Mouse (Mus musculus): ENCODE measurements around the gene Rpl21. TPM values are rescaled to one million over a fixed set of nuclear protein-coding genes. Genes with fewer than 3 reads are reported as not detected.

Gene Rpl21
- polyA plus RNA-seq, 1 experiment from 2014 or later, result 549 TPM

DNA sequence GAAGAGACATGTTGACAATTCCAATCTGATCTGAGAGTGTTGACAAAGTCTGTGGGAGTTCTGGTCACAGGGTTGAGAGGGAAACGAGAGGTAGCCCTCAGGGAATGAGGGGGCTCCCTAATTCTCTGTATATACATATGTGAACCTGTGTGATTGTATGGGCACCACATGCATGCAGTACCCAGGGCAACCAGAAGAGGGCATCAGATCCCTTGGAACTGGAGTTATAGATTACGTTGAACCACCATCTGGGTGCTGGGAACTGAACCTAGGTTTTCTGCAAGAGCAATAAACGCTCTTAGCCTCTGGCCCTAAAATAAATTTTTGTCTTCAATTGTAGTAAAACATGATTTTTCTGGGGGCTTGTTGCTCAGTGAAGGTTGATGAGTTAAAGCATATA lies 23.4 kb downstream of the Rpl21 start:
- Histone ChIP-seq H3K27ac (no peak overlapping the region), H3K36me3 (no peaks in the 10 kb centered on the region), H3K9ac (no peak overlapping the region), H3K4me2 (no peak overlapping the region), H3K4me1 (peaks cover 4% of the 10 kb centered on the region; the same call in 1 of the 2 replicates), H3K9me3 (replicated peaks) (no peaks in the 10 kb centered on the region; the same call in 1 of the 2 replicates), H3K4me3 (replicated peaks) (no peak overlapping the region), H3K27me3 (no peaks in the 10 kb centered on the region)
- no peak for ATAC-seq (replicated peaks; ENCODE audit: low FRiP score)
- 91% methylated on average over 3 of the region's 3 CpGs for WGBS

DNA sequence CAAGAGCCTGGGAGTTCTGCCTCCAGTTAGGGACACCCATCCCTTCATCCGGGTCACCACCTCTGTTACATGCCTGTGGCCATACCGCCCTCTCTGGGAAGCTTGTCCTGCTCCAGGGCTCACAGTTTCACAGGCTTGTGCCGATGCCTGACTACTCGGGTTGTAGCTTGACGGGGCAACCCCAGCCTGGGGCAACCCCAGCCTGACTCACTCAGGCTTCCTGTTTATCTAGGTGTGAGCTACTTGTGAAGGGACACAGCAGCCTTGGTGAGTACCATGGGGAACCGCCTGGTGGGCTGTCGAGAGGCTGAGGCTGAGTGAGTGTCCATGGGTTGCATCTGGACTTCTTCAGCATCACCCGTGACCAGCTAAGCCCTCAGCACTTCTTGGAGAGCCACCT lies 24.9 kb downstream of the Rpl21 start:
- Histone ChIP-seq H3K4me1 (peaks cover 16% of the 10 kb centered on the region), H3K4me2 (no peak overlapping the region), H3K36me3 (no peaks in the 10 kb centered on the region), H3K27me3 (no peaks in the 10 kb centered on the region), H3K4me3 (replicated peaks) (no peak overlapping the region), H3K9ac (no peak overlapping the region), H3K9me3 (replicated peaks) (no peaks in the 10 kb centered on the region; the same call in 1 of the 2 replicates), H3K27ac (no peak overlapping the region)
- WGBS, result 80% methylated on average over 8 of the region's 8 CpGs
- ATAC-seq (replicated peaks; ENCODE audit: low FRiP score), result no peak

DNA sequence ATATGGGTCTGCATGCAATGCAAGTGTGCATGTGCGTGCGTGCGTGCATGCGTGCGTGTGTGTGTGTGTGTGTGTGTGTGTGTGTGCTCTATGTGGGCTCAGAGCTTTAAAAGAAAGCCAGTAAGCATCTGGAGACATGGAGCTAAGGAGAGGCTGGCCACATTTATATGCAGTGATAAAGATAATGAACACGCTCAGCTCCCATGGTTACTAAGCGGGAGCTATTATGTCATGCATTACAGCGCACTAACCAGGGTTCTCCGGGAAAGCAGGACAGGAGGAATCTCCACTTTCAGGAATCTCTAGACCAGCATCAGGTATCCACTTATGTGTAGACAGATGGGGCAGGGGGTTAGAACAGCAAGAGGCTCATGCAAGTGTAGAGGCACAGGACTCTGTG lies 26.1 kb downstream of the Rpl21 start:
- no peak overlapping the region for H3K9ac ChIP-seq
- H3K4me2 ChIP-seq, result no peak overlapping the region
- no peak for ATAC-seq (replicated peaks; ENCODE audit: low FRiP score)
- no peaks in the 10 kb centered on the region for H3K36me3 ChIP-seq
- 87% methylated on average over 9 of the region's 9 CpGs for WGBS
- H3K27ac ChIP-seq, result no peak overlapping the region
- H3K4me1 ChIP-seq, result peaks cover 16% of the 10 kb centered on the region
- no peak overlapping the region for H3K4me3 ChIP-seq (replicated peaks)
- no peaks in the 10 kb centered on the region; the same call in 1 of the 2 replicates for H3K9me3 ChIP-seq (replicated peaks)
- H3K27me3 ChIP-seq, result no peaks in the 10 kb centered on the region

DNA sequence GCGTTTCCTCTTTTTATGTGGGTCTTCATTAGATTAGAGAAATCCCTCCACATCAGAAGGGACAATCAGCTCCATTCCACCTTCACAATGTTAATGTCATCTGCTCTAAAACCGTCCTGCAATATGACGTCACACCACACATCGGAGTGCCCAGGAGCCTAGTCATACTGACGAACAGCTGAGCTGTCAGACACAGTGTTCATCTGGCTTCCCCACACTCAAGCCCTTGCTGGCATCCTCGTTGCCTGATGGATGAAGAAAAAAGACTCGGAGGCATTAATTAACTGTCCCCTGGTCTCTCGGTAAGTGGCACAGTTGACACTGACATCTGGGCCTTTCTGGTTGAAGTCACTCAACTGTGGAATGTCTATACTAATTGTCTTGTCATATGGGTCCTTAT lies 26.6 kb downstream of the Rpl21 start:
- H3K4me1 ChIP-seq, result peaks cover 16% of the 10 kb centered on the region
- no peak overlapping the region for H3K27ac ChIP-seq
- no peak overlapping the region for H3K4me3 ChIP-seq (replicated peaks)
- H3K9ac ChIP-seq, result no peak overlapping the region
- H3K36me3 ChIP-seq, result no peaks in the 10 kb centered on the region
- 81% methylated on average over 8 of the region's 8 CpGs for WGBS
- H3K27me3 ChIP-seq, result no peaks in the 10 kb centered on the region
- no peak overlapping the region for H3K4me2 ChIP-seq
- H3K9me3 ChIP-seq (replicated peaks), result no peaks in the 10 kb centered on the region; the same call in 1 of the 2 replicates
- no peak for ATAC-seq (replicated peaks; ENCODE audit: low FRiP score)

DNA sequence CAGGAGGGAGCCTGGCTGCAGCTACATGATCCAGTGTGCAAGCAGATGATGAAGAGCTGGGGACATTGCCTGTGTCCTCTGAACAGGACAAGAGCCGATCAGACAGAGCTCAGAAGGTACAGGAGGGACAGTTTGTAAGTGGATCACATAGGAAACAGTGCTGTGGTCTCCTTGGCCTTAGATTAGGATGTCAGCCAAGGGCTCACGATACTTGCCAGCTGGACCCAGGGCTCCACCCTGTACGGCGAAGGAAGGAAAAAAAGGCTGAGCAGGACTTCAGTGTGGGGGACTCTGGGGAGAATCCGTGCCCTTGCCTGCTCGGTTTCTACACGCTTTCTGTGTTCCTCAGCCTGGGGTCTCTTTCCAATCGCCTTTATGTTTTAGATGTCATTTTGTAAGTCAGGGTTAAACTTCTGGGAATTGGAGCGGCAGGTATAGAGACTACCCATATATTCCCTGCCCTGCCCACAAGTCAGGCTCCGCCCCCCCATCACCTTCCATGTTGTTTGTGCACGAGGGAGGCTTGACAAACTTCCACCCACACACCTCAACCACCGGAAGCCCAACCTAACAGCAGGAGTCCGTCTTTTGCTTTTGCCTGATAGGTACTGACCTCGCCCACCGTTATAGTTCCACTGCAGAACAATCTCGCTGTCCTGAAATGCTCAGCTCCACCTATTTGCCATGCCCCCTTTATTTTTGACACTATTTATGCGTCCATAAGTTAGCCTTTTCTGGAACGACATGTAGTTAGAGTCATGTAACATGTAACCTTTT lies 27.7 kb downstream of the Rpl21 start:
- 73% methylated on average over 18 of the region's 18 CpGs for WGBS
- no peaks in the 10 kb centered on the region for H3K27me3 ChIP-seq
- no peak overlapping the region for H3K9ac ChIP-seq
- H3K4me1 ChIP-seq, result peaks cover 16% of the 10 kb centered on the region
- no peak; the same call in 1 of the 2 replicates for ATAC-seq (replicated peaks; ENCODE audit: low FRiP score)
- no peak overlapping the region for H3K4me2 ChIP-seq
- H3K27ac ChIP-seq, result no peak overlapping the region
- H3K4me3 ChIP-seq (replicated peaks), result no peak overlapping the region
- H3K9me3 ChIP-seq (replicated peaks), result no peaks in the 10 kb centered on the region; the same call in 1 of the 2 replicates
- no peaks in the 10 kb centered on the region for H3K36me3 ChIP-seq

DNA sequence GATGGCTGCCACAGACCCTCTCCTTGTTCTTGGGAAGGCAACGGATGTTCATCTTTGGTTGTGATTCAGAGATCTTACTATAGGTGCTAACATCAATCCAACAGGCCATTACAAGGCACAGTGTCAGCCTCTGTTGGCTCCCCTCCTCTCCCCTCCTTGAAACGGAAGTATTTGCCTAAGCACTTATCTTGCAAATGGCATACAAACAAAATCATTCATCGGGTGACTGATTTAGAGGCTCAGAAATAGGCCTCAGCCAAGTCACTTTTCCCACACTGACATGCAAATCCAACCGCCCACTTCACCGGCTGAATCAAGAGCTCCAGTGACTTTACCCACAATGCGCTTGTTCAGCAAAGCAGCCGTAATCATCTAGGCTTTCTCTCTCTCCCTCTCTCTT lies 28.9 kb downstream of the Rpl21 start:
- ATAC-seq (replicated peaks; ENCODE audit: low FRiP score), result 0 out of 2 replicates have a peak, but pooled peaks have one; percentile 3
- Histone ChIP-seq H3K4me2 (peak overlapping the region; percentile 20; the same call in 1 of the 2 replicates), H3K4me1 (peaks cover 16% of the 10 kb centered on the region), H3K4me3 (replicated peaks) (no peak overlapping the region), H3K9me3 (replicated peaks) (no peaks in the 10 kb centered on the region), H3K9ac (no peak overlapping the region), H3K27ac (peak overlapping the region; percentile 71), H3K36me3 (no peaks in the 10 kb centered on the region), H3K27me3 (no peaks in the 10 kb centered on the region)
- 22% methylated on average over 7 of the region's 7 CpGs for WGBS

DNA sequence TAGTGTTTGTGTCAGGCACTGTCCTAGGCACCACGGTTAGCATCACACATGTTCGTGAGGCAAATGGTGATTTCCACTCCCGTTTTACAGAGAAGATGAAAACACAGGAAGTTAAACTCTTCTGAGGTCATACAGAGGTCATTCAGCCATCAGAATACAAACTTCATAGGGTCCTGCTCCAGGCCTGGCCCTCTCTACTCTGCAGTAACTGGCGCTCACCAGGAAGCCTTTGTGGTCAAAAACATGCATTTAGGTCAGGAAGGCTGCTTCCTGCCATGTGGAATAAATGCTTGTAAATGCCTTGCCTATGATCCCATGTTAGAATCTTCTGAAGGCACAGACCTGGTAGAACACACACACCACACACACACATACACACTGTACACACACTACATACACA lies 32.8 kb downstream of the Rpl21 start:
- Histone ChIP-seq H3K36me3 (no peaks in the 10 kb centered on the region), H3K4me3 (replicated peaks) (no peak overlapping the region), H3K4me2 (no peak overlapping the region), H3K4me1 (peaks cover 36% of the 10 kb centered on the region), H3K27ac (no peak overlapping the region), H3K9ac (no peak overlapping the region), H3K9me3 (replicated peaks) (0 out of 2 replicates have a peak, but pooled peaks cover 3% of the 10 kb centered on the region), H3K27me3 (no peaks in the 10 kb centered on the region)
- ATAC-seq (replicated peaks; ENCODE audit: low FRiP score), result no peak
- 53% methylated on average over 4 of the region's 4 CpGs for WGBS

DNA sequence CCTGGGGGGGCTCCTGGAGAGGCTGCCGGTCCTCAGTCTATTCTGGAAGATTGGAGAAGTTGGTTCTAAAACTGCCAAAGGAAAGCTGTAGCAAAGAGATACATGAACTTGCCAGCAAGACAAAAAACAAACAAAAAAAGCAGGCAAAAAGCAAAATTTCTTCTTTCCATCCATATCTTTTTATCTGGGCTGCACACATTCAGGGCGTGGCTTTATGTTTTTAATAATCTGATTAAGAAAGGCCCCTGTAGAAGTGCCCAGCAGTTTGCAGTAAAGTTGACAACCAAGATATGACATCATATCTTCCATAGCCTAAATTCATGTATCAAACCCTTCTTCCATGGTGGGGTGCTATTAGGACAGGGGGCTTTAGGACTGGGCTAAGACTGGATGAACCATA lies 33.6 kb downstream of the Rpl21 start:
- Histone ChIP-seq H3K4me3 (replicated peaks) (no peak overlapping the region), H3K27ac (no peak overlapping the region), H3K27me3 (no peaks in the 10 kb centered on the region), H3K9me3 (replicated peaks) (0 out of 2 replicates have a peak, but pooled peaks cover 3% of the 10 kb centered on the region), H3K4me2 (no peak overlapping the region), H3K9ac (no peak overlapping the region), H3K4me1 (peaks cover 36% of the 10 kb centered on the region), H3K36me3 (no peaks in the 10 kb centered on the region)
- WGBS, result 86% methylated on average over 2 of the region's 2 CpGs
- no peak for ATAC-seq (replicated peaks; ENCODE audit: low FRiP score)

DNA sequence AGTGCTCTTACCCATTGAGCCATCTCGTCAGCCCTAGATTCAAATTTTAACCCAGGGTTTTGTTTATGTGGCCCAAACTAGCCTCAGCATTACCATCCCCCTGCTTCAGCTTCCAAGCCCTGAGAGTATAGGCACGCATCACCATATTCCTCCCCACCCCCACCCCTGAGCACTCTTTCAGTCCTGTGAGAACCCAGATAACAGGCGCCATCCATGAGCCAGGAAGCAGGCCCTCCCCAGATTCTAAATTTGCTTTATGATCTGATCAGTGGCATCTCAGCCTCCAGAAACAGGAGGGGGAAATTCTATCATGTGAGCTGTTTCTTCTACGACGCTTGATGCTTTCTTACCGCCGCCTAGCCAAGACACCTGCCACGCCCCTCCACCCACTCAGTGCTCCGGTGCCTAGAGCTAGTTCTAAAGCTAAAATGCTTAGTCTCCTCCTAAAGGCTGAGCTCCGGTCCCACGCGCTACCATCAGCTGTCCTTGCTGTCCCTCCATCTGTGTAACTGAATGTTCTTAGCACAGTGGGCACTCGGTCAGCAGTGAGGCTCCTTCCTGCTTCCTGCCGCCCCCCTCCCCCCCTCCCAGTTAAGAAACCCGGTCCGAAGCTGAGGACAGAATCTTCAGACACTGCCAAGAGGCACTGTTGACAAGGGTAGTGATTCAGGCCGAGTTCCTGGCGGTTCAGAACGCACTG lies 34.7 kb downstream of the Rpl21 start:
- H3K36me3 ChIP-seq, result no peaks in the 10 kb centered on the region
- no peak overlapping the region for H3K9ac ChIP-seq

DNA sequence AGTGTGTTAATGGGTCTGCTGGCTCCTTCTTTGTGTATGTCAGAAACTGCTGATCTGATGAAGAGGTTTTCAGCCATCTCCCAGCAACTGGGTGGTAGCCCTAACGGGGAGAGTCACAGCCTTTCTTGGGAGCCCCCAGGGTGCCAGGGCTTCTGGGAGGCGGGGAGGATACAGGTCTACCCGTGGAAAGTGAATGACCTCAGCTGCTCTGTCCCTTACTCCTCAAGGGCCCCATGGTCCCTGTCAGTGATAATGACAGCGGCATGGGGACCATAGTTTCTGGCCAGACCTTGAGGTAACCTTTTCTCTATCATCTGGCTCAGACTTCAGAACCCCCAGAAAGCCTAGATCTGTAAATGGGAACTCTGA lies 35.2 kb downstream of the Rpl21 start:
- Histone ChIP-seq H3K4me2 (peak overlapping the region; percentile 54), H3K4me3 (replicated peaks) (peak overlapping the region; percentile 23; the same call in 1 of the 2 replicates), H3K27me3 (no peaks in the 10 kb centered on the region), H3K9ac (no peak overlapping the region), H3K27ac (peak overlapping the region; percentile 55; the same call in 1 of the 2 replicates), H3K36me3 (no peaks in the 10 kb centered on the region), H3K4me1 (peaks cover 24% of the 10 kb centered on the region), H3K9me3 (replicated peaks) (0 out of 2 replicates have a peak, but pooled peaks cover 3% of the 10 kb centered on the region)
- ATAC-seq (replicated peaks; ENCODE audit: low FRiP score), result no peak
- WGBS, result 24% methylated on average over 4 of the region's 4 CpGs

More for the DNA sequence above, 34.7 kb downstream of the Rpl21 start:
- peak overlapping the region; percentile 55 for H3K27ac ChIP-seq
- H3K4me1 ChIP-seq, result peaks cover 24% of the 10 kb centered on the region
- H3K4me3 ChIP-seq (replicated peaks), result peak overlapping the region; percentile 23
- 0 out of 2 replicates have a peak, but pooled peaks cover 3% of the 10 kb centered on the region for H3K9me3 ChIP-seq (replicated peaks)
- H3K27me3 ChIP-seq, result no peaks in the 10 kb centered on the region
- peak overlapping the region; percentile 54 for H3K4me2 ChIP-seq
- ATAC-seq (replicated peaks; ENCODE audit: low FRiP score), result peak; percentile 52; the same call in 1 of the 2 replicates
- WGBS, result 4% methylated on average over 19 of the region's 19 CpGs

DNA sequence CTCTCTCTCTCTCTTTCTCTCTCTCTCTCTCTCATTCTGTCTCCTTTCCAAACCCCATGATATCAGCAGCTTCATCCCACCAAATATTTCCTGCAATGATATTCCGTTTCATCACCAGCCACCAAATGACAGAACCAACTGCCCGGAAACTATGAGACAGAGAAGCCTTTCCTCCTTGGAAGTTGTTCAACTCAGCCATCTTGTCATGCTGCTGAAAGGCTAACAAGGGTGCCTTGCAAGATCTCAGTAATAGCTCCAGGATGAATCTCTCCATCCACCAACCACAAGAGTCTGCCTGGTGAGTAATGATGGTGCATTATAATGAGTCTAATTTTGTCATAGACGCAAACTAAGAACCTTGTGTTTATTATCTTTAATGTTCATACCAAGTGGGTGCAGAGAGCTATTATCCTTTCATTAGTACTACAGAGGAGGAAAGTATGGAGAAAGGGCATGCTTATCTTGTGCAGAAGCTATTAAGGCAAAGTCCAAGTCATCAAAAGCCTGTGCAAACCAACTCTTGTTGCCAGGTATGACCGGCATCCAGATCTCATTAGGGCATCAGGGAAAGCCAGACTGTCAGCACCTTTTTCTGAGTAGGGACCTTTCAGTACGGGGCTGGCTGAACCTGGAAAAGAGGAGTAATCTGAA lies 40.4 kb downstream of the Rpl21 start:
- no peak overlapping the region for H3K4me3 ChIP-seq (replicated peaks)
- no peaks in the 10 kb centered on the region for H3K27me3 ChIP-seq
- ATAC-seq (replicated peaks; ENCODE audit: low FRiP score), result no peak
- H3K4me2 ChIP-seq, result no peak overlapping the region
- H3K27ac ChIP-seq, result no peak overlapping the region
- no peaks in the 10 kb centered on the region for H3K36me3 ChIP-seq
- 92% methylated on average over 5 of the region's 5 CpGs for WGBS
- H3K9ac ChIP-seq, result no peak overlapping the region
- peaks cover 3% of the 10 kb centered on the region; the same call in 1 of the 2 replicates for H3K9me3 ChIP-seq (replicated peaks)
- peaks cover 9% of the 10 kb centered on the region for H3K4me1 ChIP-seq

Data from kidney, embryonic 15.5 days (tissue).